Comparison of ENCODE assay signal across 27 mouse cellular contexts in the genomic region with DNA sequence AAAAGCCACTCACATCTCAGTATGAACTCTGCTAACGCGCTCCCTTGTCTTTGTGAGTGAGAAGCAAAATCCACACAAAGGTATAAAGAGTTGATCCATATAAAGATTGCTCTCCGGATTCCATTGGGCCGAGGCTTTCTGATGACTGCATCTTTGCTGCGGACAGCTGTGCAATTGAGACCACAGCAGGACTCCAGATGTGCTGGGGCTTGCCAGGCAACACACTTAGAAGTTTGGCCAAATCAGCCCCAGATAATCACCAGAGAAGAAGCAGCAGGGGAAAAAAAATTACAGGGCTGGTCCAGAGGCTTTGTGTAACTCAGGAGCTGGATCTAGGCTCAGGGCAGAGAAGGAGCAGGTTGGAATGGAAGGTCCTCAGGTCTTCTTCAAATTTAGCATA.
DNase-seq lines count a peak whose midpoint lies in the region; ATAC-seq and TF ChIP-seq lines count a peak whose summit lies in the region.
"Had no signal": no experiment of that assay in that cellular context is flagged by ENCODE, and none has a peak within 500 bp of the region (broad histone marks: within the 10 kb centered on the region; RNA-seq: fewer than 3 reads in every experiment).

No protein-coding gene starts in this region.

- 31% methylated on average over 5 of the region's 5 CpGs for WGBS in forebrain, embryonic 14.5 days
- WGBS in forebrain, postnatal 0 days, result 34% methylated on average over 5 of the region's 5 CpGs
- 32% methylated on average over 5 of the region's 5 CpGs for WGBS in limb, embryonic 14.5 days

- no peaks in the 10 kb centered on the region for H3K27me3 ChIP-seq in forebrain, embryonic 14.5 days (replicated peaks; ENCODE audit: control insufficient read depth, insufficient read depth, low read length)
- no peaks in the 10 kb centered on the region for H3K27me3 ChIP-seq in forebrain, postnatal 0 days (ENCODE audit: insufficient read depth, low read length)
- no peaks in the 10 kb centered on the region for H3K27me3 ChIP-seq in limb, embryonic 14.5 days (ENCODE audit: control insufficient read depth, insufficient read depth, low read length)
- H3K27me3 ChIP-seq: CH12.LX; embryonic facial prominence, embryonic 12.5 days; hindbrain, embryonic 12.5 days; hindbrain, embryonic 15.5 days; Patski had no signal

- no peaks in the 10 kb centered on the region for H3K36me3 ChIP-seq in forebrain, embryonic 14.5 days (ENCODE audit: control insufficient read depth, insufficient read depth, low read length)
- no peaks in the 10 kb centered on the region for H3K36me3 ChIP-seq in forebrain, postnatal 0 days (ENCODE audit: insufficient read depth)
- H3K36me3 ChIP-seq in limb, embryonic 14.5 days (ENCODE audit: control insufficient read depth, insufficient read depth, low read length), result no peaks in the 10 kb centered on the region
- H3K36me3 ChIP-seq: embryonic facial prominence, embryonic 12.5 days; forebrain, embryonic 12.5 days; G1E; hindbrain, embryonic 12.5 days; hindbrain, embryonic 15.5 days had no signal

- peak; percentile 37 for DNase-seq in forebrain, embryonic 14.5 days (ENCODE audit: low spot score)
- no peak for DNase-seq in forebrain, postnatal 0 days
- DNase-seq in brain, embryonic 14.5 days (ENCODE audit: low read depth), result peak; percentile 53
- peak; percentile 32 for DNase-seq in forelimb bud, embryonic 11.5 days (ENCODE audit: low read depth, low spot score)
- DNase-seq in limb, embryonic 14.5 days (ENCODE audit: low spot score), result peak; percentile 48
- DNase-seq in kidney, postnatal 14 days, result no peak
- DNase-seq in embryo, embryonic 10 days (ENCODE audit: low spot score), result no peak
- DNase-seq: adrenal gland, postnatal 10 days; adrenal gland, postnatal 36 days; B cell, adult 2 months; cerebellum, adult 11 months; cerebellum, adult 2 months; cerebellum, adult 9-11 months; cerebellum, postnatal 25 days; embryo, embryonic 11 days; gastrocnemius, postnatal 25 days had no signal

- no peak overlapping the region for H3K27ac ChIP-seq in forebrain, embryonic 14.5 days (ENCODE audit: low read depth, low read length)
- H3K27ac ChIP-seq in forebrain, postnatal 0 days (ENCODE audit: low read depth, low read length), result no peak overlapping the region
- no peak overlapping the region for H3K27ac ChIP-seq in limb, embryonic 14.5 days (replicated peaks; ENCODE audit: low read depth, low read length)
- H3K27ac ChIP-seq: embryonic facial prominence, embryonic 12.5 days; forebrain, embryonic 12.5 days; hindbrain, embryonic 12.5 days; hindbrain, embryonic 15.5 days had no signal

- no peaks in the 10 kb centered on the region for H3K9me3 ChIP-seq in forebrain, embryonic 14.5 days (replicated peaks; ENCODE audit: control insufficient read depth, low read length)
- H3K9me3 ChIP-seq in forebrain, postnatal 0 days (ENCODE audit: low read length), result no peaks in the 10 kb centered on the region
- no peaks in the 10 kb centered on the region for H3K9me3 ChIP-seq in limb, embryonic 14.5 days (ENCODE audit: control insufficient read depth, low read length)
- H3K9me3 ChIP-seq: embryonic facial prominence, embryonic 12.5 days; forebrain, embryonic 12.5 days; G1E; hindbrain, embryonic 12.5 days; hindbrain, embryonic 15.5 days had no signal

- no peak for ATAC-seq in forebrain, embryonic 14.5 days
- ATAC-seq in forebrain, postnatal 0 days, result no peak
- no peak for ATAC-seq in limb, embryonic 14.5 days (ENCODE audit: low FRiP score, low read depth)
- ATAC-seq: forebrain, embryonic 16.5 days; intestine, postnatal 0 days; Patski had no signal

- TF ChIP-seq POLR2A in brain, embryonic 14.5 days (IDR thresholded peaks at IDR 0.05; ENCODE audit: borderline replicate concordance, extremely low read depth, insufficient read depth, insufficient read length, poor library complexity, severe bottlenecking), result no peak
- no peak for TF ChIP-seq POLR2A in limb, embryonic 14.5 days (IDR thresholded peaks at IDR 0.05; ENCODE audit: borderline replicate concordance, extremely low read depth, insufficient read depth, insufficient read length)

- H3K4me3 ChIP-seq in forebrain, embryonic 14.5 days (ENCODE audit: low read depth, low read length), result no peak overlapping the region
- no peak overlapping the region for H3K4me3 ChIP-seq in forebrain, postnatal 0 days (ENCODE audit: low read depth, low read length)
- no peak overlapping the region for H3K4me3 ChIP-seq in limb, embryonic 14.5 days (replicated peaks; ENCODE audit: low read length)
- H3K4me3 ChIP-seq: embryonic facial prominence, embryonic 12.5 days; erythroblast, embryonic 14.5 days; forebrain, embryonic 12.5 days; hindbrain, embryonic 12.5 days; hindbrain, embryonic 15.5 days had no signal

- H3K4me1 ChIP-seq in forebrain, embryonic 14.5 days (ENCODE audit: control insufficient read depth, insufficient read depth, low read length), result peaks cover 8% of the 10 kb centered on the region
- no peaks in the 10 kb centered on the region; the same call in none of the 2 replicates for H3K4me1 ChIP-seq in forebrain, postnatal 0 days (ENCODE audit: insufficient read depth)
- peaks cover 3% of the 10 kb centered on the region; the same call in 1 of the 2 replicates for H3K4me1 ChIP-seq in limb, embryonic 14.5 days (ENCODE audit: control insufficient read depth, insufficient read depth, low read length)

- TF ChIP-seq CTCF in forebrain, postnatal 0 days (IDR thresholded peaks at IDR 0.05; ENCODE audit: low read depth), result no peak
- no peak for TF ChIP-seq CTCF in brain, embryonic 14.5 days (IDR thresholded peaks at IDR 0.05; ENCODE audit: borderline replicate concordance, extremely low read depth, insufficient read depth, insufficient read length)

- no peak overlapping the region for H3K4me2 ChIP-seq in forebrain, embryonic 14.5 days (ENCODE audit: low read length)
- H3K4me2 ChIP-seq in forebrain, postnatal 0 days (ENCODE audit: low read depth), result no peak overlapping the region
- H3K4me2 ChIP-seq in limb, embryonic 14.5 days (replicated peaks; ENCODE audit: low read depth, low read length, severe bottlenecking), result no peak overlapping the region
- H3K4me2 ChIP-seq: embryonic facial prominence, embryonic 12.5 days; forebrain, embryonic 12.5 days; heart, embryonic 11.5 days; hindbrain, embryonic 12.5 days; hindbrain, embryonic 15.5 days had no signal

- H3K9ac ChIP-seq in forebrain, embryonic 14.5 days (ENCODE audit: low read length), result no peak overlapping the region
- no peak overlapping the region for H3K9ac ChIP-seq in forebrain, postnatal 0 days
- H3K9ac ChIP-seq in limb, embryonic 14.5 days (ENCODE audit: low read depth, low read length, severe bottlenecking), result no peak overlapping the region
- H3K9ac ChIP-seq: embryonic facial prominence, embryonic 12.5 days; forebrain, embryonic 12.5 days; hindbrain, embryonic 12.5 days; hindbrain, embryonic 15.5 days had no signal

Comparison
In these comparisons a context has a peak if more than half of its experiments do, and no peak if none do; other contexts are left out.
1. DNase-seq: peak in forebrain, embryonic 14.5 days (single experiment), brain, embryonic 14.5 days (single experiment), forelimb bud, embryonic 11.5 days (single experiment) and limb, embryonic 14.5 days (single experiment); none in forebrain, postnatal 0 days (single experiment), kidney, postnatal 14 days (single experiment) and embryo, embryonic 10 days (single experiment).